Mouse (Mus musculus) embryonic facial prominence, embryonic 15.5 days (tissue): ENCODE results near the gene Rad21l. TPM values are rescaled to one million over a fixed set of nuclear protein-coding genes. Genes with fewer than 3 reads are reported as not detected.

Experiments
- polyA plus RNA-seq: library from polyadenylated mRNA; unstranded; fragments of >200 nt; fragmentation: Nextera tagmentation; extraction: Ambion mirVana; gene quantifications from 2 replicates; pipeline ENCODE4 v1.2.1, GENCODE M21; 2015

Rad21l gene
- polyA plus RNA-seq, 1 experiment from 2014 or later: not detected

Other genes with a start within 250 kb of the Rad21l start
- gene 4921509C19Rik, start 192.4 kb downstream of the Rad21l start, polyA plus RNA-seq: not detected in 2 replicates
- gene Nsfl1c, start 174.4 kb downstream of the Rad21l start, polyA plus RNA-seq: 227 and 232 TPM in 2 replicates
- gene Fkbp1a, start 126.0 kb downstream of the Rad21l start, polyA plus RNA-seq: 534 and 553 TPM in 2 replicates
- 2.3 and 3.4 TPM in 2 replicates for gene Sdcbp2, start 95.9 kb downstream of the Rad21l start, polyA plus RNA-seq
- 1.2 and 2.0 TPM in 2 replicates for gene Snph, start 35.9 kb downstream of the Rad21l start, polyA plus RNA-seq
- gene Tmem74b, start 33.5 kb upstream of the Rad21l start, polyA plus RNA-seq: 2.8 and 3.3 TPM in 2 replicates
- 39.6 and 41.8 TPM in 2 replicates for gene Psmf1, start 75.7 kb upstream of the Rad21l start, polyA plus RNA-seq
- 3.0 and 3.3 TPM in 2 replicates for gene Rspo4, start 174.4 kb upstream of the Rad21l start, polyA plus RNA-seq
- 1.4 and 2.8 TPM in 2 replicates for gene Angpt4, start 242.7 kb upstream of the Rad21l start, polyA plus RNA-seq